Mouse (Mus musculus) liver, embryonic 15.5 days (tissue): ENCODE data around the gene Hexim1. TPM values are rescaled to one million over a fixed set of nuclear protein-coding genes. Genes with fewer than 3 reads are reported as not detected.
A peak's percentile ranks its signal among the peaks of the same experiment; 100 is the strongest.

ENCODE experiments used
- ATAC-seq: fragments of 200-750 bp; cut with Nextera tagmentation; 2 replicates; pipeline ENCODE4 v1.8.0; 2017; ENCODE audit warnings: moderate number of reproducible peaks, mild to moderate bottlenecking, moderate library complexity; ENCODE audit not compliant: insufficient read depth
- H3K27ac ChIP-seq: fragments of 300-500 bp; sonication (generic); replicated peaks from 2 replicates; pipeline ENCODE4 v1.5.1; 2015; ENCODE audit warnings: mild to moderate bottlenecking, inconsistent platforms
- H3K27me3 ChIP-seq: fragments of 300-500 bp; sonication (generic); 2 replicates; pipeline ENCODE4 v1.6.1; 2015; ENCODE audit warnings: mild to moderate bottlenecking, inconsistent platforms
- H3K36me3 ChIP-seq: fragments of 300-500 bp; sonication (generic); replicated peaks from 2 replicates; pipeline ENCODE4 v1.6.1; 2015; ENCODE audit warnings: moderate library complexity, mild to moderate bottlenecking, inconsistent platforms
- H3K4me1 ChIP-seq: fragments of 300-500 bp; sonication (generic); replicated peaks from 2 replicates; pipeline ENCODE4 v1.6.1; 2015; ENCODE audit warnings: inconsistent platforms
- H3K4me2 ChIP-seq: fragments of 300-500 bp; sonication (generic); 2 replicates; pipeline ENCODE4 v1.6.1; 2015; ENCODE audit warnings: moderate library complexity, mild to moderate bottlenecking, inconsistent platforms
- H3K4me3 ChIP-seq: fragments of 300-500 bp; sonication (generic); replicated peaks from 2 replicates; pipeline ENCODE4 v1.5.1; 2015; ENCODE audit warnings: mild to moderate bottlenecking, inconsistent platforms
- H3K9ac ChIP-seq: fragments of 300-500 bp; sonication (generic); 2 replicates; pipeline ENCODE4 v1.6.1; 2015; ENCODE audit warnings: moderate library complexity, mild to moderate bottlenecking, inconsistent platforms
- H3K9me3 ChIP-seq: fragments of 300-500 bp; sonication (generic); replicated peaks from 2 replicates; pipeline ENCODE4 v1.6.1; 2016; ENCODE audit warnings: inconsistent platforms
- WGBS: fragments of 180-500 bp; shearing (Covaris S2); methylation state at CpG from one replicate; pipeline ENCODE4 v1.1.7; 2015; ENCODE audit warnings: mixed read lengths; ENCODE audit not compliant: insufficient replicate concordance; 5-methylcytosine and 5-hydroxymethylcytosine counted together
- polyA plus RNA-seq: library from polyadenylated mRNA; unstranded; fragments of >200 nt; fragmentation: Nextera tagmentation; extraction: Ambion mirVana; gene quantifications from 2 replicates; pipeline ENCODE4 v1.2.1, GENCODE M21; 2015

The Hexim1 gene
- polyA plus RNA-seq, 1 experiment from 2014 or later: 1.8 TPM

- WGBS: 12% methylated on average over 10 of the region's 10 CpGs
- no peak for ATAC-seq
These were observed 48.4 kb downstream of the Hexim1 start for GRCm38 (mm10) chr11:103164391-103164790.

DNA sequence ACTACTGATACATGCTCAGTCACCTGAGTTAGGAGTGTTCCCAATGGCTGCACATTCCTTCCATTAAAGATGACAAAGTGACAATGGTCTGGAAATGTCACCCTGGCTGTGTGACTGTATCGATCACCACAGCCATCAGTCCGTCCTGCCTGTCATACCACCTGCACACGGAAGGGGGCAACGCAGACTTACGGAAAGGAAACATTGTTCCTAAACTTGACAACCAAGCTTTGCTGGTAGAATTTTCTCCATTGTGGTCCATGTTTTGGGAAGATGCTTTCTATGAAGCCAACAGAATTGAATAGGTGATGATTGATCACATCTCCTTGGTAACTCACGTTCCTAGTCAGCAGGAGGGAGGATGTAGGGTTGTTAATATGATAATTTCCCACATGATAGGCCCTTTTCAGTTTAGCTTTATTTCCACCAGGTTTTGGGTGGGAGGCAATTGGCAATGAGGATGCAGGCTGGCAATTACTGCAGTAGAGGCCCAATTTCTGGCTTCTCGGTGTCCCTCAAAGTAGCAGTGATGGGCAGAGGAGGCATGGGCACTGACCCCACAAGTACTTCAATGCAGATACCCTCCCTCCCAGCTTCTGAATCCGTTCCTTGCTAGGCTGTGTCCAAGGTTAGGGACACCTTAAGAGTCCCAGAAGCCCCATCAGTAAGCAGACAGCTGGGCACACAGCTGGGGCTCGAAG is 52.8 kb downstream of the Hexim1 start:
- Histone ChIP-seq H3K27me3 (peaks cover 47% of the 10 kb centered on the region), H3K9me3 (no peaks in the 10 kb centered on the region), H3K27ac (no peak overlapping the region), H3K4me3 (no peak overlapping the region), H3K4me2 (no peak overlapping the region), H3K36me3 (no peaks in the 10 kb centered on the region), H3K9ac (no peak overlapping the region), H3K4me1 (peaks cover 27% of the 10 kb centered on the region)
- no peak for ATAC-seq
- 19% methylated on average over 9 of the region's 9 CpGs for WGBS

More at GRCm38 (mm10) chr11:103164391-103164790, 48.4 kb downstream of the Hexim1 start:
- peaks cover 6% of the 10 kb centered on the region for H3K27me3 ChIP-seq
- no peak overlapping the region for H3K4me3 ChIP-seq
- no peak overlapping the region for H3K27ac ChIP-seq
- no peak overlapping the region for H3K9ac ChIP-seq
- peak overlapping the region; percentile 21; the same call in 1 of the 2 replicates for H3K4me2 ChIP-seq
- no peaks in the 10 kb centered on the region for H3K36me3 ChIP-seq
- peaks cover 8% of the 10 kb centered on the region for H3K4me1 ChIP-seq
- H3K9me3 ChIP-seq: no peaks in the 10 kb centered on the region

Other genes with a start within 250 kb of the Hexim1 start
- 106 and 113 TPM in 2 replicates for gene Eftud2, start 235.2 kb upstream of the Hexim1 start, polyA plus RNA-seq
- gene Ccdc103, start 235.0 kb upstream of the Hexim1 start, polyA plus RNA-seq: 1.0 and 1.1 TPM in 2 replicates
- gene Fam187a, start 231.1 kb upstream of the Hexim1 start, polyA plus RNA-seq: 0.07 TPM in 1 of 2 replicates, not detected in the other
- gene Gfap, start 215.3 kb upstream of the Hexim1 start, polyA plus RNA-seq: 8.5 and 9.4 TPM in 2 replicates
- 10.3 and 11.6 TPM in 2 replicates for gene Kif18b, start 191.1 kb upstream of the Hexim1 start, polyA plus RNA-seq
- 0.08 TPM in 2 replicates for gene C1ql1, start 169.5 kb upstream of the Hexim1 start, polyA plus RNA-seq
- 32.4 and 36.7 TPM in 2 replicates for gene Nmt1, start 88.0 kb upstream of the Hexim1 start, polyA plus RNA-seq
- 28.7 and 30.0 TPM in 2 replicates for gene Dcakd, start 87.9 kb upstream of the Hexim1 start, polyA plus RNA-seq
- 0.31 and 0.45 TPM in 2 replicates for gene Plcd3, start 14.6 kb upstream of the Hexim1 start, polyA plus RNA-seq
- 60.6 and 60.9 TPM in 2 replicates for gene Acbd4, start 14.5 kb upstream of the Hexim1 start, polyA plus RNA-seq
- 4.2 and 4.7 TPM in 2 replicates for gene Hexim2, start 16.2 kb downstream of the Hexim1 start, polyA plus RNA-seq
- 5.7 and 6.2 TPM in 2 replicates for gene Fmnl1, start 54.9 kb downstream of the Hexim1 start, polyA plus RNA-seq
- 0.08 TPM in 1 of 2 replicates, not detected in the other for gene 1700023F06Rik, start 92.3 kb downstream of the Hexim1 start, polyA plus RNA-seq
- gene Spata32, start 102.2 kb downstream of the Hexim1 start, polyA plus RNA-seq: not detected in 2 replicates
- gene Map3k14, start 151.2 kb downstream of the Hexim1 start, polyA plus RNA-seq: 0.47 and 0.77 TPM in 2 replicates
- gene Arhgap27, start 247.5 kb downstream of the Hexim1 start, polyA plus RNA-seq: 2.7 and 3.0 TPM in 2 replicates